Mouse (Mus musculus) kidney, postnatal 0 days (tissue): ENCODE measurements around the gene Acsl5. TPM values are rescaled to one million over a fixed set of nuclear protein-coding genes. Genes with fewer than 3 reads are reported as not detected.

Source experiments
- ATAC-seq: fragments of 200-750 bp; cut with Nextera tagmentation; replicated peaks from 2 replicates; pipeline ENCODE4 v1.8.0; 2017; ENCODE audit warnings: low read depth, moderate number of reproducible peaks, moderate TSS enrichment, moderate library complexity; ENCODE audit not compliant: low FRiP score
- DNase-seq: peaks from one replicate; pipeline ENCODE4 v3.0.0-alpha.2; 2016; ENCODE audit warnings: low spot score
- H3K27ac ChIP-seq: fragments of 300-500 bp; sonication (generic); 2 replicates; pipeline ENCODE4 v1.5.1; 2014; ENCODE audit warnings: mild to moderate bottlenecking
- H3K27me3 ChIP-seq: fragments of 300-500 bp; sonication (generic); 2 replicates; pipeline ENCODE4 v1.6.1; 2014; ENCODE audit warnings: low read length, mixed read lengths; ENCODE audit not compliant: insufficient read depth
- H3K36me3 ChIP-seq: fragments of 300-500 bp; sonication (generic); 2 replicates; pipeline ENCODE4 v1.6.1; 2014; ENCODE audit warnings: low read length, mixed read lengths; ENCODE audit not compliant: insufficient read depth
- H3K4me1 ChIP-seq: fragments of 300-500 bp; sonication (generic); replicated peaks from 2 replicates; pipeline ENCODE4 v1.6.1; 2014; ENCODE audit warnings: antibody characterized with exemption, low read length, mixed read lengths; ENCODE audit not compliant: insufficient read depth
- H3K4me2 ChIP-seq: fragments of 300-500 bp; sonication (generic); 2 replicates; pipeline ENCODE4 v1.6.1; 2014; ENCODE audit warnings: mild to moderate bottlenecking, low read length, moderate library complexity, mixed read lengths
- H3K4me3 ChIP-seq: fragments of 300-500 bp; sonication (generic); replicated peaks from 2 replicates; pipeline ENCODE4 v1.5.1; 2014; ENCODE audit warnings: low read depth, low read length
- H3K9ac ChIP-seq: fragments of 300-500 bp; sonication (generic); 2 replicates; pipeline ENCODE4 v1.6.1; 2014; ENCODE audit warnings: low read depth, low read length
- H3K9me3 ChIP-seq: fragments of 300-500 bp; sonication (generic); replicated peaks from 2 replicates; pipeline ENCODE4 v1.6.1; 2016; ENCODE audit warnings: low read length, inconsistent platforms, mixed read lengths
- CTCF ChIP-seq: IDR thresholded peaks from 2 replicates; pipeline ENCODE4 v1.5.1; 2016; ENCODE audit warnings: antibody characterized with exemption, low read depth, mild to moderate bottlenecking, moderate library complexity
- WGBS: fragments of 180-500 bp; shearing (Covaris S2); extraction: QIAGEN DNeasy Blood & Tissue Kit; methylation state at CpG from one replicate; pipeline ENCODE4 v1.1.7; 2014; 5-methylcytosine and 5-hydroxymethylcytosine counted together
- polyA plus RNA-seq: library from polyadenylated mRNA; unstranded; fragments of >200 nt; fragmentation: Nextera tagmentation; extraction: Ambion mirVana; gene quantifications from 2 replicates; pipeline ENCODE4 v1.2.1, GENCODE M21; 2015

Gene Acsl5
- polyA plus RNA-seq, 1 experiment from 2014 or later, result 60.6 TPM

DNA sequence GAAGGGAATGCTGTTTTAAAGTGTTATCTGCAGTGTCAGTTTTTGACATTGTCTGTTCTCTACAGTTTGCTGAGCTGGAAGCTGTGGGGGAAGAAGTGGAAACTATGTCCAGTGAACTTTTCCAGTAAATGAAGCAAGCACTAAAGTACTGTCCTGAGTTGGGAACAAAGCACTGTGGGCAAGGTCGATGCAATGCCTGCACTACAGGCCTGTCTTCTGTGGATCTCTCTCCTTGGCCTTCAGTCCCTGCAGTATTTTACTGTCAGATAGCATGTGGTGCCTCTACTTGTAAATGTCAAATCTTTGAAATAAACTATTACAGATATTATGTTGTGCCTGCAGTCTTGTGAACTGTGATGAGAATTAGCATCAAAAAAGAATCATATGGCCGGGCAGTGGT lies 44.6 kb downstream of the Acsl5 start:
- no peaks in the 10 kb centered on the region for H3K27me3 ChIP-seq
- no peaks in the 10 kb centered on the region for H3K9me3 ChIP-seq
- WGBS, result 94% methylated on average over 2 of the region's 2 CpGs
- H3K4me1 ChIP-seq, result no peaks in the 10 kb centered on the region
- TF ChIP-seq CTCF, result no peak
- H3K36me3 ChIP-seq, result peaks cover 31% of the 10 kb centered on the region
- no peak overlapping the region for H3K4me2 ChIP-seq
- no peak overlapping the region for H3K9ac ChIP-seq
- H3K4me3 ChIP-seq, result no peak overlapping the region
- DNase-seq, result no peak
- H3K27ac ChIP-seq, result no peak overlapping the region
- no peak for ATAC-seq

DNA sequence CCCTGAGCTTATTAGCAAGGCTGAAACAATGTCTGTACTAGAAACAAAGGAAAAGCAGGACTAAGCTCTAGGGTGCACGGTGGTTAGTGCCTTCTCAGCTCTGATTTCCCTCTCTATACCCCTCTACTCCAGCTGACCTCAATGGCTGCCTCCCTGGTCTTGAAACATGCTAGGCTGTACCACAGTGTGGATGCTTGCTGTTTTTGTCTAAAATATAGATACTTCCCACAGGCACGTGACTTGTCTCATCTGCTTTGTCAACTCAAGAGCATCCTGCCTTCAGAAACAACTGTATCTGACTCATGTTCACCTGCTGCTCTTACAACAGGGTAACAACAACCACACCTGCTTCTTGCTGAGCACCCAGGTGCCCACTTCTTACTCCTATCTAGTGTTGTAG lies 45.8 kb downstream of the Acsl5 start:
- no peak overlapping the region for H3K27ac ChIP-seq
- TF ChIP-seq CTCF, result no peak
- ATAC-seq (no peak), DNase-seq (no peak)
- H3K27me3 ChIP-seq, result no peaks in the 10 kb centered on the region
- no peak overlapping the region for H3K4me2 ChIP-seq
- no peak overlapping the region for H3K9ac ChIP-seq
- WGBS, result 94% methylated on average over 2 of the region's 2 CpGs
- no peaks in the 10 kb centered on the region for H3K4me1 ChIP-seq
- peaks cover 35% of the 10 kb centered on the region for H3K36me3 ChIP-seq
- no peaks in the 10 kb centered on the region for H3K9me3 ChIP-seq
- H3K4me3 ChIP-seq, result no peak overlapping the region

DNA sequence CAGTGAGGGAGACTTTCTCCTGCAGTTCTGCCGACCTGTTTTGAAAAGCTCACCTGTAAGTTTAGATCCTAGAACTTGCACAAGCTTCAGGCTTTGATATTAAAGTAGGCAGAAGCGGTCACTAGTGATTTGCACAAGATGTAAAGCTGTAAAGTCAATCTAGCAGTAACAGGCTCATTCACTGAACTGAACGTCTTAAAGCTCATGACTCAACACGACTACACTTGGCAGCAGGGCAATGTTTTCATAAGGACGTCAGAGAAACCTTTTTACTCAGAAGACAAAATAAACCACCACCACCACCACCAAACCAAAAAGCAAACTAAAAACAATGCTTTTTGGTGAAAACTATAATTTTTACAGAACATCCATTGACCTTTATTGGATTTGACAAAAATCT lies 46.2 kb downstream of the Acsl5 start:
- WGBS, result 63% methylated on average over 5 of the region's 5 CpGs
- H3K36me3 ChIP-seq, result peaks cover 37% of the 10 kb centered on the region
- ATAC-seq, result no peak

DNA sequence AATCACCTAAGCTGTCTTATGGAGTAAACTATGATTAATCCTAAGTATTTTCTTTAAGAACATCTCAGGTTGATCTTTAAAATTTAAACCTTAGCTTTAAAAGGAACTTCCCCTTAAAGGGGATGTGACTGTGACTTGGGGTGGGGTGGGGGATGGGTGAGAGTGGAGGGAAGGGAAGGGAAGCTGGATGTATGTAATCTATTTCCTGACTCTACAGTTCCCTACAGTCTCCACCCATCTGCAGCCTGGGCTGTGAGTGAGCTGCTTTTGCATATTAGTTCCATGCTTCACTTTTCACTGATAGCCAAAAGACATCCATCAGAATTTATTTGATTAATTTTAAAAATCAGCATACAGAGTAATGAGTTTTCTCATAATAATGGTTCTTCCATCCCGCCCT lies 47.6 kb downstream of the Acsl5 start:
- Histone ChIP-seq H3K4me3 (no peak overlapping the region), H3K4me1 (no peaks in the 10 kb centered on the region), H3K27me3 (no peaks in the 10 kb centered on the region), H3K36me3 (peaks cover 44% of the 10 kb centered on the region), H3K27ac (no peak overlapping the region), H3K9ac (no peak overlapping the region), H3K4me2 (no peak overlapping the region), H3K9me3 (no peaks in the 10 kb centered on the region)
- DNase-seq (no peak), ATAC-seq (no peak)
- no peak for TF ChIP-seq CTCF
- 89% methylated on average over 1 of the region's 1 CpGs for WGBS

More for the DNA sequence above, 46.2 kb downstream of the Acsl5 start:
- no peak for TF ChIP-seq CTCF
- no peak for DNase-seq
- no peaks in the 10 kb centered on the region for H3K9me3 ChIP-seq
- no peak overlapping the region for H3K9ac ChIP-seq
- H3K4me1 ChIP-seq, result no peaks in the 10 kb centered on the region
- H3K27ac ChIP-seq, result no peak overlapping the region
- no peak overlapping the region for H3K4me3 ChIP-seq
- H3K27me3 ChIP-seq, result no peaks in the 10 kb centered on the region
- no peak overlapping the region for H3K4me2 ChIP-seq

DNA sequence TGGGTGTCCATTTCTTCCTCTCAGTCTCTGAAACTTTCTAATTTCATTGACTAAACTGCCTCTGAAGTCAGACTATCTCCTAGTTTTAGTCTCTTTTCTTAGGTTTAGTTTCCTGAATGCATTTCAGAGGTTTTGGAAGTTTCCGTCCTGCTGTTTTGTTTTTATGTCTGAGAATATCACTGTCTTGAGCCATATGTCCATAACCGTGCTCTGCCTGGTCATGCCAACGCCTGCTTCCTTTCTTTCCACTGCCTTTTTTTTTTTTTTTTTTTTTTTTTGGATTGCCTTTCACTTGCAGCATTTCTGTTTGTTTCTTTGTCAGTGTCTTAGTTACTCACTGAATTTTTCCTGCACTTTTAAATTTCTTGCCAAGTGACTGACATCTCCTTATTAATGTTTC lies 48.8 kb downstream of the Acsl5 start:
- no peak overlapping the region for H3K27ac ChIP-seq
- TF ChIP-seq CTCF, result no peak
- H3K4me3 ChIP-seq, result no peak overlapping the region
- H3K4me2 ChIP-seq, result no peak overlapping the region
- 92% methylated on average over 3 of the region's 3 CpGs for WGBS
- DNase-seq (no peak), ATAC-seq (no peak)
- H3K9me3 ChIP-seq, result no peaks in the 10 kb centered on the region
- H3K36me3 ChIP-seq, result peaks cover 40% of the 10 kb centered on the region
- no peaks in the 10 kb centered on the region for H3K4me1 ChIP-seq
- no peak overlapping the region for H3K9ac ChIP-seq
- H3K27me3 ChIP-seq, result no peaks in the 10 kb centered on the region

DNA sequence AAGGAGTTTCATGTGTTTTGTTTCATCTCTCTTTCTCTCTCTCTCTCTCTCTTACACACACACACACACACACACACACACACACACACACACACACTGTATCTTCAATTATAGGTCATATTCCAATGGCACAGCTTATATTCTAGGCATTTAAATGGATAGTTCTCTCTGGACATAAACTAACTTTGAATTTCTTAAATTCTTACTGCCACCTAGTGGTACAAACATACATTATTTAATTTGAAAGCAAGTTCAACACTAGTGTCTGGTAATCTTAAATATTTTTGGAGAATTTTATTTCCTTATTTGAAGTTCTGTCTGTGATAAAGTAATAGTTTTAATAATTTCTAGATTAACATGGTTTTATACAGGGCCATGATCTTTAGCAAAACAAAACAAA lies 53.3 kb downstream of the Acsl5 start:
- ATAC-seq (no peak), DNase-seq (peak; percentile 81)
- Histone ChIP-seq H3K27me3 (no peaks in the 10 kb centered on the region), H3K9ac (no peak overlapping the region), H3K4me3 (no peak overlapping the region), H3K4me1 (no peaks in the 10 kb centered on the region), H3K27ac (no peak overlapping the region), H3K36me3 (peaks cover 37% of the 10 kb centered on the region; the same call in 1 of the 2 replicates), H3K9me3 (no peaks in the 10 kb centered on the region), H3K4me2 (no peak overlapping the region)
- TF ChIP-seq CTCF, result peak; percentile 69

DNA sequence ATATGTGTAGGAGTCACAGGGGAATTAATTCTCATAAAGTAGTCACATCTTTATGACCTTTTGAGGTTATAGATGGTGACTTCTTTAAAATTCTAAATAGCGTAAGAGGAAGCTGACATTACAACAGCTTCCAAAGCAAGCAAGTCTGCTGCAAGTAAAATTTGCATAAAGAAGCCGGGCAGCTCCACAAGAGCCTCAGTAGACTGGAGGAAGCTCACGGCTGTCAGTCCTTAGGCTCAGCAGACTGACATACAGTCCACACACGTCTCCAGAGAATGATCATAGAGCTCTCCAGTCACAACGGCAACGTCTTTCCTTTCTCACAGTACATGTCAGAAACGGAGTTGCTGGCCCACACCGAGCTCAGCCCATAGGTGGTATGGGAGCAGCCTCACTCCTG lies 60.1 kb downstream of the Acsl5 start:
- no peak for TF ChIP-seq CTCF
- Histone ChIP-seq H3K27me3 (no peaks in the 10 kb centered on the region), H3K9me3 (no peaks in the 10 kb centered on the region), H3K4me2 (no peak overlapping the region), H3K4me3 (no peak overlapping the region), H3K27ac (no peak overlapping the region), H3K9ac (no peak overlapping the region), H3K4me1 (no peaks in the 10 kb centered on the region), H3K36me3 (peaks cover 33% of the 10 kb centered on the region; the same call in 1 of the 2 replicates)
- ATAC-seq (no peak), DNase-seq (no peak)
- 88% methylated on average over 8 of the region's 8 CpGs for WGBS
